Mouse (Mus musculus): ENCODE results near the gene Ahnak2. TPM values are rescaled to one million over a fixed set of nuclear protein-coding genes. Genes with fewer than 3 reads are reported as not detected.
A peak's percentile ranks its signal among the peaks of the same experiment; 100 is the strongest.

Ahnak2 gene
- total and polyA plus RNA-seq, 3 experiments, result 2.6 to 11.4 TPM; not detected in 1

- TF ChIP-seq NRF1 (IDR thresholded peaks at IDR 0.05; ENCODE audit: insufficient read depth, low read depth, low read length, poor library complexity, severe bottlenecking) (peak; percentile 38; the same call in 1 of the 2 replicates), TAL1 (IDR thresholded peaks at IDR 0.05; ENCODE audit: low read length) (no peak), ZNF384 (IDR thresholded peaks at IDR 0.05; ENCODE audit: low read depth, low read length) (no peak), ELF1 (IDR thresholded peaks at IDR 0.05; ENCODE audit: low read depth, low read length) (peak; percentile 96)
Observed at GRCm38 (mm10) chr12:112808587-112809364, 6.3 kb upstream of the Ahnak2 start, which contains the start of gene Clba1 (continued).

- Histone ChIP-seq H3K9me3 (replicated peaks; ENCODE audit: insufficient read depth, low read length) (no peaks in the 10 kb centered on the region), H3K79me2 (ENCODE audit: control insufficient read depth, insufficient read depth, low read length, poor library complexity) (no peaks in the 10 kb centered on the region; the same call in 1 of the 2 replicates), H3K4me1 (ENCODE audit: control insufficient read depth in 1 of 2, insufficient read depth in 2 of 2, low read length in 2 of 2) (peaks cover 0 to 11% of the 10 kb centered on the region in 2 experiments; a peak in 3 of 4 replicates), H3K4me3 (ENCODE audit: control insufficient read depth in 1 of 2, insufficient read depth in 1 of 2, low read depth in 2 of 2, low read length in 2 of 2) (peak overlapping the region; percentile 10 to 48), H3K27me3 (ENCODE audit: control insufficient read depth in 1 of 2, insufficient read depth in 2 of 2, low read length in 2 of 2) (peaks cover 2 to 16% of the 10 kb centered on the region in 2 experiments; a peak in 2 of 4 replicates), H3K27ac (ENCODE audit: control insufficient read depth, low read depth, low read length) (no peak overlapping the region), H3K36me3 (ENCODE audit: control insufficient read depth in 1 of 2, insufficient read depth in 2 of 2, low read length in 2 of 2) (peaks cover 0 to 4% of the 10 kb centered on the region in 2 experiments; a peak in 1 of 4 replicates), H3K9ac (ENCODE audit: control insufficient read depth, low read depth, low read length, poor library complexity, severe bottlenecking) (0 out of 2 replicates have a peak overlapping the region, but pooled peaks have one; percentile 3)
- TF ChIP-seq GATA1 (IDR thresholded peaks at IDR 0.05; ENCODE audit: low read depth, low read length), result no peak
- no peak for TF ChIP-seq MYB (IDR thresholded peaks at IDR 0.05; ENCODE audit: low read depth, low read length)
- no peak for TF ChIP-seq EP300 (IDR thresholded peaks at IDR 0.05; ENCODE audit: low read depth in 1 of 2, low read length in 2 of 2)
- TF ChIP-seq CTCF (IDR thresholded peaks at IDR 0.05 in 2 of 3, conservative IDR thresholded peaks at IDR 0.05 in 1 of 3; ENCODE audit: control insufficient read depth in 1 of 3, insufficient read depth in 1 of 3, low read depth in 2 of 3, low read length in 3 of 3, poor library complexity in 1 of 3, severe bottlenecking in 1 of 3), result no peak
- TF ChIP-seq KAT2A (conservative IDR thresholded peaks at IDR 0.05; ENCODE audit: low read depth, low read length), result no peak
- no peak for TF ChIP-seq ZNF384 (IDR thresholded peaks at IDR 0.05; ENCODE audit: low read depth, low read length)
- TF ChIP-seq MEF2A (IDR thresholded peaks at IDR 0.05; ENCODE audit: extremely low read depth, insufficient replicate concordance, low read depth, low read length, poor library complexity, severe bottlenecking), result no peak
- TF ChIP-seq CHD2 (IDR thresholded peaks at IDR 0.05; ENCODE audit: low read length), result no peak
- TF ChIP-seq TAL1 (IDR thresholded peaks at IDR 0.05; ENCODE audit: low read length), result no peak
- TF ChIP-seq JUND (IDR thresholded peaks at IDR 0.05; ENCODE audit: low read depth, low read length), result no peak
- TF ChIP-seq E2F4 (IDR thresholded peaks at IDR 0.05; ENCODE audit: borderline replicate concordance, low read depth, low read length), result no peak
- TF ChIP-seq ZC3H11A (IDR thresholded peaks at IDR 0.05; ENCODE audit: low read depth, low read length), result no peak
- TF ChIP-seq ETS1 (IDR thresholded peaks at IDR 0.05; ENCODE audit: low read depth, low read length), result no peak
- TF ChIP-seq GABPA (IDR thresholded peaks at IDR 0.05; ENCODE audit: low read depth, low read length), result no peak
- no peak for TF ChIP-seq RCOR1 (IDR thresholded peaks at IDR 0.05; ENCODE audit: low read depth, low read length)
- no peak for DNase-seq (ENCODE audit: low read depth, low spot score)
Observed at GRCm38 (mm10) chr12:112808212-112808586, 5.7 kb upstream of the Ahnak2 start.

All from MEL (cell line).